ENCODE assay signal across 9 mouse cellular contexts in the genomic region with DNA sequence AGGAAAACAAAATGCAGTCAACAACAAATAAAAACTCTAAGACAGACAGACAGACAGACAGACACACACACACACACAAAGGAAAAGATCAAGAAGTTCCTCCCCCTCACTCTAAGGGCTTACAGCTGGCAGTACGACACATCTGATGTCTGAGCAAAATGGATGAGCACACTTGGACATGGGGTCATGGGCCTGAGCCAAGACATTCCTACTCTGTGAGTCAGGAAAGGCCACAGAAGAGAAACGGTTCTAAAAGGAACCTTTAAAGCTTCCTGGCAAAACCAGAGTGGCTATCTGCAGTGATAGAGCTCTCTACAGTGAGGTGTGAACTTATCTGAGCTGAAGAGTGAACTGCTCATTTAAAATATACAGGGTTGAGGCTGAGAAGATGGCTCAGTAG. TPM values are rescaled to one million over a fixed set of nuclear protein-coding genes. Genes with fewer than 3 reads are reported as not detected.
DNase-seq lines count a peak whose midpoint lies in the region; ATAC-seq and TF ChIP-seq lines count a peak whose summit lies in the region.
"Had no signal": no experiment of that assay in that cellular context is flagged by ENCODE, and none has a peak within 500 bp of the region (broad histone marks: within the 10 kb centered on the region; RNA-seq: fewer than 3 reads in every experiment).

No protein-coding gene starts in this region.

- peak; percentile 84 for ATAC-seq in Patski
- ATAC-seq in intestine, embryonic 15.5 days, result peak; percentile 61; the same call in 1 of the 2 replicates
- no peak for ATAC-seq in midbrain, embryonic 14.5 days (ENCODE audit: low FRiP score, low TSS enrichment)
- ATAC-seq in megakaryocyte progenitor cell, adult 5-6 weeks (replicated peaks; ENCODE audit: poor library complexity), result no peak
- ATAC-seq: inflammation-experienced regulatory T-cells, adult 6 months had no signal

- no peaks in the 10 kb centered on the region for H3K27me3 ChIP-seq in Patski
- H3K27me3 ChIP-seq in intestine, embryonic 15.5 days (replicated peaks), result no peaks in the 10 kb centered on the region
- H3K27me3 ChIP-seq in midbrain, embryonic 14.5 days (ENCODE audit: control insufficient read depth, insufficient read depth, low read length), result no peaks in the 10 kb centered on the region

- WGBS in intestine, embryonic 15.5 days, result 37% methylated on average over 2 of the region's 2 CpGs
- WGBS in midbrain, embryonic 14.5 days, result 73% methylated on average over 2 of the region's 2 CpGs

- POLR2A ChIA-PET in Patski (lab: Charles Lee), result no interaction called here

- no peak for TF ChIP-seq CTCF in Patski (IDR thresholded peaks at IDR 0.05)

- H3K4me2 ChIP-seq in intestine, embryonic 15.5 days (replicated peaks), result no peak overlapping the region
- H3K4me2 ChIP-seq in midbrain, embryonic 14.5 days (ENCODE audit: low read length), result no peak overlapping the region

- no peak overlapping the region for H3K27ac ChIP-seq in intestine, embryonic 15.5 days
- no peak overlapping the region for H3K27ac ChIP-seq in midbrain, embryonic 14.5 days (replicated peaks; ENCODE audit: low read depth, low read length)

- peak; percentile 78 for DNase-seq in Patski (ENCODE audit: low read depth, low spot score)
- DNase-seq in fibroblast of lung, adult 2 months (ENCODE audit: low read depth), result peak; percentile 55
- peak; percentile 74 for DNase-seq in lung, postnatal 10 days
- DNase-seq in midbrain, embryonic 14.5 days, result no peak
- DNase-seq in thymus, adult 18-20 months, result no peak
- DNase-seq in layer of hippocampus, postnatal 10 days (ENCODE audit: low spot score in 2 of 2), result no peak

- no peaks in the 10 kb centered on the region for H3K36me3 ChIP-seq in intestine, embryonic 15.5 days
- no peaks in the 10 kb centered on the region for H3K36me3 ChIP-seq in midbrain, embryonic 14.5 days (ENCODE audit: control insufficient read depth, insufficient read depth, low read length)

- CTCF ChIA-PET in Patski (lab: Charles Lee), result interaction anchor here (0.7 to 1.5 kb wide), 3 partner anchors 10 to 177 kb away, joined by 3 to 6 read pairs (median 3); no protein-coding TSS in a partner anchor

- no peaks in the 10 kb centered on the region for H3K9me3 ChIP-seq in intestine, embryonic 15.5 days
- H3K9me3 ChIP-seq in midbrain, embryonic 14.5 days (ENCODE audit: control insufficient read depth, low read length), result no peaks in the 10 kb centered on the region

- in situ Hi-C loops in Patski (cut with MboI; ENCODE audit: low pct_unique_long_range_greater_than_20kb), result no loop called here

- H3K4me3 ChIP-seq in intestine, embryonic 15.5 days (replicated peaks), result no peak overlapping the region
- no peak overlapping the region for H3K4me3 ChIP-seq in midbrain, embryonic 14.5 days (replicated peaks; ENCODE audit: low read depth, low read length)

- H3K4me1 ChIP-seq in intestine, embryonic 15.5 days (replicated peaks), result no peaks in the 10 kb centered on the region
- no peaks in the 10 kb centered on the region for H3K4me1 ChIP-seq in midbrain, embryonic 14.5 days (ENCODE audit: control insufficient read depth, insufficient read depth, low read length)

- H3K9ac ChIP-seq in intestine, embryonic 15.5 days, result no peak overlapping the region
- no peak overlapping the region for H3K9ac ChIP-seq in midbrain, embryonic 14.5 days (replicated peaks; ENCODE audit: low read length)

RNA-seq across cellular contexts. Expression of gene Nps, which starts 46.0 kb away (rescaled TPM):
- polyA plus RNA-seq in Patski (2021), result not detected
- polyA plus RNA-seq in intestine, embryonic 15.5 days (2015; fragmentation: Nextera tagmentation; extraction: Ambion mirVana), result not detected in 2 replicates
- polyA plus RNA-seq in midbrain, embryonic 14.5 days (2014; fragmentation: Nextera tagmentation; extraction: Ambion mirVana), result 0.81 TPM in 1 of 2 replicates, not detected in the other
- not detected in 2 replicates for total RNA-seq in megakaryocyte progenitor cell, adult 5-6 weeks (2015)
- not detected in 2 replicates for total RNA-seq in megakaryocyte progenitor cell, adult 5-6 weeks (2017)
- total RNA-seq in layer of hippocampus, postnatal 10 days (2021), result not detected
- polyA plus RNA-seq: inflammation-experienced regulatory T-cells, adult 6 months had no signal

Comparison
In these comparisons a context has a peak if more than half of its experiments do, and no peak if none do; other contexts are left out.
1. ATAC-seq: peak in Patski (single experiment) and intestine, embryonic 15.5 days (single experiment); none in midbrain, embryonic 14.5 days (single experiment) and megakaryocyte progenitor cell, adult 5-6 weeks (single experiment).
2. DNase-seq: peak in Patski (single experiment), fibroblast of lung, adult 2 months (single experiment) and lung, postnatal 10 days (single experiment); none in midbrain, embryonic 14.5 days (single experiment), thymus, adult 18-20 months (0 of 2) and layer of hippocampus, postnatal 10 days (0 of 2).